Mouse (Mus musculus): ENCODE data around the gene Ipo4. TPM values are rescaled to one million over a fixed set of nuclear protein-coding genes. Genes with fewer than 3 reads are reported as not detected.

Ipo4 gene
- total and polyA plus RNA-seq, 2 experiments = 16.8 to 53.0 TPM

DNA sequence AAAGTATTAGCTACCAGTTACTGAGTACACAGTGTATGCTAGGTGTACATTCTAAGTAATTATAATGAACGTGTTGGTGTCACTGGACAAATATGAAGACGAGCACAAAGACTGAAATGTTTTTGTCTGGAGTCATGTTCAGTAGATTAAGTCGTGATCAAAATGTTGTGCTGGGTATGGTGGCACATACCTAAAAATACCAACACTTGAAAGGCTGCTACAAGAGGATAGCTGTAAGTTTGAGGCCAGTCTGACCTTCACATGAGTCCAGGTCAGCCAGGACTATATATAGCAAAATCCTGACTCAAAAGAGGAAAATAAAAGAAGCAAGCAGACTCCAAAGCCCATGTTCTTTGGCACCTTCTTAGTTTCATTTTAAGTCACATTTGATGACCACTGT lies 21.2 kb upstream of the Ipo4 start:
- 82% methylated on average over 3 of the region's 3 CpGs for WGBS

GRCm38 (mm10) chr14:55651528-55651927 lies 15.8 kb upstream of the Ipo4 start:
- no peaks in the 10 kb centered on the region for H3K4me1 ChIP-seq (ENCODE audit: control insufficient read depth, insufficient read depth, low read length)
- DNase-seq (ENCODE audit: extremely low read depth, low read depth, low spot score) = no peak
- H3K27ac ChIP-seq (replicated peaks; ENCODE audit: insufficient read depth, low read depth, low read length) = no peak overlapping the region
- no peak overlapping the region for H3K4me3 ChIP-seq (ENCODE audit: insufficient read depth, low read depth, low read length)
- H3K9ac ChIP-seq (ENCODE audit: low read depth, low read length) = no peak overlapping the region
- H3K79me2 ChIP-seq (ENCODE audit: control insufficient read depth, insufficient read depth, low read length) = no peaks in the 10 kb centered on the region
- no peaks in the 10 kb centered on the region for H3K36me3 ChIP-seq (ENCODE audit: control insufficient read depth, insufficient read depth, low read length)
- no peaks in the 10 kb centered on the region for H3K27me3 ChIP-seq (ENCODE audit: control insufficient read depth, insufficient read depth, low read length)
- 89% methylated on average over 7 of the region's 7 CpGs for WGBS
- TF ChIP-seq POLR2A (IDR thresholded peaks at IDR 0.05; ENCODE audit: extremely low read depth, insufficient read depth, low read length) (no peak), CTCF (IDR thresholded peaks at IDR 0.05; ENCODE audit: low read depth, low read length) (no peak)

More for the DNA sequence above, 21.2 kb upstream of the Ipo4 start:
- Histone ChIP-seq H3K4me3 (ENCODE audit: insufficient read depth, low read depth, low read length) (no peak overlapping the region), H3K4me1 (ENCODE audit: control insufficient read depth, insufficient read depth, low read length) (no peaks in the 10 kb centered on the region; the same call in 1 of the 2 replicates), H3K27ac (replicated peaks; ENCODE audit: insufficient read depth, low read depth, low read length) (no peak overlapping the region), H3K27me3 (ENCODE audit: control insufficient read depth, insufficient read depth, low read length) (no peaks in the 10 kb centered on the region), H3K36me3 (ENCODE audit: control insufficient read depth, insufficient read depth, low read length) (peaks cover 4% of the 10 kb centered on the region; the same call in 1 of the 2 replicates), H3K9ac (ENCODE audit: low read depth, low read length) (no peak overlapping the region), H3K79me2 (ENCODE audit: control insufficient read depth, insufficient read depth, low read length) (no peaks in the 10 kb centered on the region)
- TF ChIP-seq CTCF (IDR thresholded peaks at IDR 0.05; ENCODE audit: low read depth, low read length) (no peak), POLR2A (IDR thresholded peaks at IDR 0.05; ENCODE audit: extremely low read depth, insufficient read depth, low read length) (no peak)
- no peak for DNase-seq (ENCODE audit: extremely low read depth, low read depth, low spot score)

DNA sequence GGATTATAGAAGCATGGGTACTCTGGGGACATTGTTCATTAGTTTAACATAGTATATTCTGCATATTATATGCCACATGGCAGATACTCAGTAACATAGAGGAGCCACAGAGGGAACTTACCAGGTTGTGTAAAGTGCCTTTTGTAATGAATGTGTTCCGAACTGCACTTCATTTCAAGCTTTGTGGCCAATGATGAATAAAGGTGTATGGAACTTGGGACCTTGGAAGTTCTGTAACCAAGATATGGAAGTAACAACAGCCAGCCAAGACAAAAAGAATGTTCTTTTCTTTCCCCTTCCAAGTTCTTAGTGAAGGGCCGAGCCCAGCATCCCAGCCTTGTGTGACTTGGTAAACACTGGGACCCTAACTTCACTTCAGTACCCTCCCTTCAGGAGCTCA lies 14.1 kb upstream of the Ipo4 start, which contains the start of gene Tssk4:
TSS of gene Tssk4 (plus strand) at position 301 of the 400 bp plus-strand sequence.
- TF ChIP-seq CTCF (IDR thresholded peaks at IDR 0.05; ENCODE audit: low read depth, low read length) (no peak), POLR2A (IDR thresholded peaks at IDR 0.05; ENCODE audit: extremely low read depth, insufficient read depth, low read length) (no peak)
- DNase-seq (ENCODE audit: extremely low read depth, low read depth, low spot score) = no peak
- H3K79me2 ChIP-seq (ENCODE audit: control insufficient read depth, insufficient read depth, low read length) = no peaks in the 10 kb centered on the region
- H3K27me3 ChIP-seq (ENCODE audit: control insufficient read depth, insufficient read depth, low read length) = no peaks in the 10 kb centered on the region
- 0 out of 2 replicates have a peak, but pooled peaks cover 2% of the 10 kb centered on the region for H3K4me1 ChIP-seq (ENCODE audit: control insufficient read depth, insufficient read depth, low read length)
- 98% methylated on average over 2 of the region's 2 CpGs for WGBS
- H3K27ac ChIP-seq (replicated peaks; ENCODE audit: insufficient read depth, low read depth, low read length) = no peak within 1 kb of the TSS
- no peaks in the 10 kb centered on the region for H3K36me3 ChIP-seq (ENCODE audit: control insufficient read depth, insufficient read depth, low read length)
- H3K4me3 ChIP-seq (ENCODE audit: insufficient read depth, low read depth, low read length) = no peak within 1 kb of the TSS
- no peak within 1 kb of the TSS for H3K9ac ChIP-seq (ENCODE audit: low read depth, low read length)

GRCm38 (mm10) chr14:55644261-55644888 lies 8.6 kb upstream of the Ipo4 start:
- H3K27ac ChIP-seq (replicated peaks; ENCODE audit: insufficient read depth, low read depth, low read length) = peak overlapping the region; percentile 46
- H3K9ac ChIP-seq (ENCODE audit: low read depth, low read length) = peak overlapping the region; percentile 24
- peaks cover 10% of the 10 kb centered on the region for H3K36me3 ChIP-seq (ENCODE audit: control insufficient read depth, insufficient read depth, low read length)
- H3K4me3 ChIP-seq (ENCODE audit: insufficient read depth, low read depth, low read length) = peak overlapping the region; percentile 46
- H3K4me1 ChIP-seq (ENCODE audit: control insufficient read depth, insufficient read depth, low read length) = peaks cover 14% of the 10 kb centered on the region
- peaks cover 18% of the 10 kb centered on the region; the same call in 1 of the 2 replicates for H3K79me2 ChIP-seq (ENCODE audit: control insufficient read depth, insufficient read depth, low read length)
- H3K27me3 ChIP-seq (ENCODE audit: control insufficient read depth, insufficient read depth, low read length) = no peaks in the 10 kb centered on the region
- DNase-seq (ENCODE audit: extremely low read depth, low read depth, low spot score) = peak; percentile 14
- 18% methylated on average over 17 of the region's 17 CpGs for WGBS
- TF ChIP-seq POLR2A (IDR thresholded peaks at IDR 0.05; ENCODE audit: extremely low read depth, insufficient read depth, low read length) (no peak), CTCF (IDR thresholded peaks at IDR 0.05; ENCODE audit: low read depth, low read length) (no peak)

DNA sequence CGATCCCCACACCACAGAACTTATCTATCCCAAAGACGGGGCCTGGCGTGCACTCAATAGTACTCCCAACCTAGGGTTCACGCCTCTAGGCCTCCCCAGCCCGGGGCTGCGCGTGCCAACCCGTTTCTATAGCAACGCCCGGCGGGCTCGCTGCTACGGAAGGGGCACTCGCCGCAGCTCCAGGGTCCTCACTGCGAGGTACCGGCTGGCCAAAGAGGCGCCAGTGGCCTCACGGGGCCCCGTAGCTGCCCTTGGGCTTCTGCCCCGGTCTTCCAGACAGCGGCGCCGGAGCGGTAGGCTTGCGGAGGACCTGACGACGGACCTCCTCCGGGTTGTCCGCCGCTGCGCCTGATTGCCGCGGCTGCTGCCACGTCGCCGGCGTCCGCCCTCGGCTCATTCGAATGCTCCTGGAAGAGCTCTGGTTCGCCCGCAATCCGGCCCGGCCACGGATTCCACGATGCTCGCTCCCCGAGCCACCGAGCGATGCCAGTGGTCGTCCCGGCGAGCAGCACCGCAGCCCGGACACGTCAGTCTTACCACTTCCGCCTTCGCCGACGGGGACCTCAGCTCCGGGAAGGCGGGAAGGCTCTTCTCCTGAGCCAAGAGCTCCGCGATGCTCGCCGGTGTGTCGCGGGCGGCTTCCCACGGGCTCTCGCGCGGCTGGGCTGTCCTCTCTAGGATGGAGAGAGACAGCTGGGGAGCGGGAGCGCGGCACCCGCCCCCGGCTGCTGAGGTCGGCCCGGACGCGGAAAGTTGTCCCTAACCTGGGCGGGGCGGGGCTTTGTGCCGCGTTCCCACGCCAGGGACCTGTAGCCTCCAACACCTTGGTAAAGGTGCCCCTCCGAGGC lies 7.5 kb upstream of the Ipo4 start, which contains the start of gene Tm9sf1:
TSS of gene Tm9sf1 (minus strand) at position 747 of the 848 bp plus-strand sequence.
- Histone ChIP-seq H3K9ac (ENCODE audit: low read depth, low read length) (peak within 1 kb of the TSS; percentile 93), H3K27ac (replicated peaks; ENCODE audit: insufficient read depth, low read depth, low read length) (peak within 1 kb of the TSS; percentile 96), H3K36me3 (ENCODE audit: control insufficient read depth, insufficient read depth, low read length) (peaks cover 10% of the 10 kb centered on the region), H3K27me3 (ENCODE audit: control insufficient read depth, insufficient read depth, low read length) (no peaks in the 10 kb centered on the region), H3K79me2 (ENCODE audit: control insufficient read depth, insufficient read depth, low read length) (peaks cover 18% of the 10 kb centered on the region; the same call in 1 of the 2 replicates), H3K4me1 (ENCODE audit: control insufficient read depth, insufficient read depth, low read length) (peaks cover 14% of the 10 kb centered on the region), H3K4me3 (ENCODE audit: insufficient read depth, low read depth, low read length) (peak within 1 kb of the TSS; percentile 90)
- TF ChIP-seq CTCF (IDR thresholded peaks at IDR 0.05; ENCODE audit: low read depth, low read length) = no peak
- peak; percentile 55; the same call in 1 of the 2 replicates for TF ChIP-seq POLR2A (IDR thresholded peaks at IDR 0.05; ENCODE audit: extremely low read depth, insufficient read depth, low read length)
- peak; percentile 72 for DNase-seq (ENCODE audit: extremely low read depth, low read depth, low spot score)
- under 1% methylated on average over 89 of the region's 89 CpGs for WGBS

Measured in liver, adult 2 months (tissue).